Mouse (Mus musculus) adrenal gland, adult (tissue): Measurements from ENCODE around the gene S100a11.
"Not testable (repeated sequence)": the region's sequence is repeated elsewhere in the genome, so short reads cannot be mapped to it uniquely, and the experiment has no call there.

Experiments used
- DNase-seq, 2 experiments: peaks; one replicate each; pipeline ENCODE4 v3.0.0; 2022 to 2023; ENCODE audit warnings: low spot score in 1 of 2; ENCODE audit not compliant: inconsistent age in 2 of 2

The S100a11 gene

DNA sequence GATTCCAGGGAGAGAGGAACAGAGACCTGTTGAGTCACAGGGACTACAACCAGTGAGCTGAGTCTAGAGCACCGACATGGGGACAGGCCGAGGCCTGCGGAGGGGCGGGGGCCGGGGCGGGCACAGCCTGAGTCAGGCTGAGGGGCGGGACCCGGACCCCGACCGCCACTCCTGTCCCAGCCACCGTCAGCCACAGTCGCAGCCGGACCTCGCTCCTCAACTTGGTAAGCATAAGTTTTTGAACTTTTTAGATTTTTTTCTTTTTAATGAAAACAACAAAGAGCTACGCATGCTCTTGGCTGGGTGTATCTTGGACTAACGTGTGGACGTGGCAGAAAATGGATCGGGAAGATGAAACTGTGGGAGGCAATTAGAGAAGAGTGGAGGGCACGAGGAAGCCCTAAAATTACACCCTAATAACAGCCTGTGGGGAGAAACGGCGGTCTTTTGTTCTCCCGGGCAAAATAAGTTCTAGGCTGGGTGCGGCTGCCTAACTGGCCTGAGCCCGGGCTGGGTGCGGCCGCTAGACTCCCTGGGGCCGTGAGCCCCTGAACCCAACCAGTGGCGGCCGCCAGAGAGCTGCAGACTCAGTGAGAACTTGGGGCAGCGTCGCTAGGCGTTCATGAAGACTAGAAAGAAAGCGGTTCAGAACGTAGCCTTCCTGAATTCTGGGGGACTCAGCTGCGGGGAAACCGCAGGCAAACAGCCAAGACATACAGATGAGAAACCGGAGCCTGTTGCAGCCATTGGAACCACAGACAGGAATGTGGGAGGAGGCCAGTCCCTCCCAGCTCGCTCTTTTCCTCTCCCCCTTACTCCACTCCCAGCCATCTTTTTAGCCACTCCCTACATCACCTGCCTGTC, at the start of gene S100a11:
Gene S100a11, plus strand, starts transcription at position 159 of the 864 bp plus-strand sequence.
- peak; percentile 68 to 89 for DNase-seq

DNA sequence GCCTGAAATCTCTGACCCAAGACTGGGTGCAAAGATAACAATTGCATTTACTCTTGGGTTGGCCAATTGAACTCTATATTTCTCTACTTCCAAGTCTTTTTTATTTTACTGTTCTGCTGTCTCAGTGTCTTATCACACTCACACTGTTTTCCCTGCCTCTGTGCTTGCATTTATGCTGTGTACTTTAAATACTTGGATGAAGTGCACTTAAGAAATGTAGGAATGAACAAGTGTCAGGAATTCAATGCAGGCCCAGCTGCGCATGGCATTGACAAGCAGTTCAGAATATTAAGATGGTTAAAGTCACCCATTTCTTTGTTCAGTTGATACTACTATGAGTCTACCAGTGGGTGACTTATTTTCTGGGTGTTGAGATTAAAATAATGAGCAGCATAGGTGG, 40.2 kb upstream of the S100a11 start:
- DNase-seq: no peak

- DNase-seq: no peak
Measured at GRCm38 (mm10) chr3:93481982-93482616, 38.2 kb upstream of the S100a11 start.

DNA sequence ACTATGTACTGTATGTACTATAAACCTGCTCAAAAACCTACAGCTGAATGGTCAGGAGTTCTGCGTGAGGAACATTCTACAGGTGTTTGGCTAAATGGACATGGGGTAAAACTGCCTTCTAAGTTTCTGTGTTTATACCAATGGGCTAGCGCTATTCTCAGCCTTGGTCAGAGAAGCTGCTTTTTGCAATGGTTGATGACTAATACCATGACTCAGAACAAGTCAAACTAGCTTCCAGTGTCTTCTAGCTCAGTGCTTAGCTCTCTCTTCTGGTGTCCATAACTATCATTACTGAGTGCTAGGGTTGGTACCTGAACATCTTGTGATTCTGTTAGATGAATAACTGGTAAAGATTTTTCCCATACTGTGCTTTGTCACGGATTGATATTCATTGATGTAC, 34.7 kb upstream of the S100a11 start:
- DNase-seq: peak in 1 of 2 experiments; percentile 70

DNA sequence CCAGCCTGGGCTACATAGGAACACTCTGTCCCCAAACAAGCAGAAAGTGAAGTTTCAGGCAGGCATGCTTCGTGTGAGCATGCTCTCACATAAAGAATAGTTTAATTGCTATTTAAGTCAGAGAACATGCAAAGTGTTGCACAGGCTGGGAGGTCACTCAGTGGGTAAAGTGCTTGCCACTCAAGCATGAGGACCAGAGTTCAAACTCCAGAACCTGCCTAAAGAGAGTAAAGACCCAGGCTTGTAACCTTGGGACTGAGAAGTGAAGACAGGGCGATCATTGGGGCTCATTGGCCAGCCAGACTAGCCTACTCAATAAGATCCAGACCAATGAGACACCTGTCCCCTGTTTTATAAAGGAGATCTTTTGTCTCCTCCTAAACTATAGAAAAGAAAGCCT, 31.7 kb upstream of the S100a11 start:
- no peak for DNase-seq

GRCm38 (mm10) chr3:93492176-93492575, 28.1 kb upstream of the S100a11 start:
- no peak for DNase-seq

DNA sequence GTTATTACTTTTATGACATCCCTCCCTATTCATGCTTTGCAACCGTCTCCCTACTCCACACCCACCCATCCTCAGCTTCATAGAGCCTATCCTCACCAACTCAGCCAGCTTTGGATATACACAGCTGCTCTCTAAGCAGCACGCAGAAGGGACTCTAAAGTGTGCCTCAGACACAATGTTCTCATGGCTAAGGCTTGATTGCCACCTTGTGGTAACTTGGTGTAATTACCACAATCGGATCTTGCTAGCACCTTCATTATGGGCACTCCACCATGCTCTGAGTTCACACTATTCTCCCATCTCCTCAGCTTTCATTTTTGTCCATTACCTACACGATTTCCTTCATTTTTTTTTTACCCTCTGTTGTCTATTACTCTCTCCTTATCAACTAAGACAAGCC, 26.3 kb upstream of the S100a11 start:
- peak; percentile 27 to 84 for DNase-seq

DNA sequence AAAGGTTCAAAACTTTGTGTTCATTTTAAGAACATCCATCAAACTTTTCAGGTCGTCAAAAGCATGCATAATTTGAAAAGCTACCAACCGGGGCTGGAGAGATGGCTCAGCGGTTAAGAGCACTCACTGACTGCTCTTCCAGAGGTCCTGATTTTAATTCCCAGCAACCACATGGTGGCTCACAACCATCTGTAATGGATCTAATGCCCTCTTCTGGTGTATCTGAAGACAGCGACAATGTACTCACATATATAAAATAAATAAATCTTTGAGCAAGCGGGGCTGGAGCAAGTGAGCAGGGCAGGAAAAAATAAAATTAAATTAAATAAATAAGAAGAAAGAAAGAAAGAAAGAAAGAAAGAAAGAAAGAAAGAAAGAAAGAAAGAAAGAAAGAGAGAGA, 25.5 kb upstream of the S100a11 start:
- DNase-seq: not testable (repeated sequence)

GRCm38 (mm10) chr3:93497131-93497530, 23.2 kb upstream of the S100a11 start:
- DNase-seq: no peak

DNA sequence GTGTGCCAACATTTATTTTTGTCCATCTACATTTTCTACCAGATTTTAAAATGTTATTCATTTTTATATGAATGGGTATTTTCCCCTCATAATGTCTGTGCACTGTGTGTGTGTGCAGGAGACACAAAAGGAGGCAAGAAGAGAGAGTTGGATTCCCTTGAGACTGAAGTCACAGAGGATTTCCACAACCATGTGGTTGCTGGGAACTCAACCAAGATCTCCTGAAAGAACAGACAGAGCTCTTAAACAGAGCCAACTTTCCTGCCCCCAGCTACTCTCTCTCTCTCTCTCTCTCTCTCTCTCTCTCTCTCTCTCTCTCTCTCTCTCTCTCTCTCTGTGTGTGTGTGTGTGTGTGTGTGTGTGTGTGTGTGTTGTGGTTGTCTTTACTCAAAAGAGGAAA, 21.2 kb upstream of the S100a11 start:
- DNase-seq: no peak

- DNase-seq: no peak
Measured at GRCm38 (mm10) chr3:93504536-93505189, 15.6 kb upstream of the S100a11 start.

DNA sequence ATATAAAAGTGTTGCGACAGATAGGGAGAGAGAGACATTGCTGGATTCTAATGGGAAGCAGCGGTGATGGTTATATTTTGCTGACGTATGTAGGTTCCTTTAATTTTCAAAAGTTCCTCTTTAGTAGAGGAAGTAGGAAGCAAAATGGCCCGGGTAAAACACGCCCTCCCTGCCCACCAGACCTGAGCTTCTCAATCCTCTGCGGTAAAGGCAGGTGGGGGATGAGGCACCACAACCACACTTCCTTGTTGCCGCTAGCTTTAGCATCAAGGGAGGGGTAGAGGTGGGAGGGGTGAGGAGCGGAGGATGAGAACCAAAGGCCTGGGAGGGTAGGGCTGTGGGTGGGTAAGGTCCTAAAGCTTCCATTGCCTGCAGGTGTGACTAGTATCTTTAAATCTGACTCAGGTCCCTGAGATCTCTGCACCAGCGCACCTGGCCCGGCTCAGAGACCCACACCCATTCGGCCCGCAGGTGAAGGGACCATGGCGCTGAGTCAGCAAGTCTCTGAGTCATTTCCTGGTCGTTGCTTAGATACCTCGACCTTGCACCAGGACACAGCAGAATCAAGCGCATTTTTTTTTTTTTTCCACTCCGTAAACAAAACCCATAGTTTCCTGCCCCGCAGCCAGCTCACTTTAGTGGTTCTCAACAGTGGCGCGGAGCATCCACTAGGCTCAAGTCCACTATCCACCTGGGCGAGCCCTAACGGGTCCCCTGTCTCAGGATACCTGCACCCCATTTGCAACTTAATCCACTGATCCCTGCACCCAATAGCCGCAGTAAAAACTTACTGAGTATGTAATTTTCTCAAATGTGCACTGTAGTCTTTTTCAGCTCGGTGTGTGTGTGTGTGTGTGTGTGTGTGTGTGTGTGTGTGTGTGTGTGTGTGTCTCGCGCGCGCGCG, 14.1 kb upstream of the S100a11 start:
- DNase-seq: peak; percentile 19 to 69

DNA sequence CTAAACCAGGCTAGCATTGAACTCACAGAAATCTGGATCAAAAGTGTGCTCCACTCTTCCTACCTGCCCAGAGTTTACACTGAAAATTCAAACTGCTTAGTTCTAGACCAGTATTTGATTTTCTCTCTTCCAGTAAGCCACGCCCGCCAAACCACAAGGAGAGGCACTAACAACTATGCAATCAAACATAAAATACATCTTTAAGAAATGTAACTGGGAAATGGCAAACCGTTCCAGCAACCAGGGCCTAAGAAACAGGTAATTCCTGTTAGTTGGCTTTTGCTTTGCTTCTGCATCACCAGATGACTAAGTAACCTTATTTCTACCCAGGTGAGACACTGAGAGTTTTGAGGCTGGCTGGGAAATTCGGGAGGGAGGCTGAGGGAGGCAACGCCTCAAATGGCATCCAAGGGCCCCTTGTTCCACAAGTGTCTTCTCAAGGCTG, 13.4 kb upstream of the S100a11 start:
- DNase-seq: no peak

DNA sequence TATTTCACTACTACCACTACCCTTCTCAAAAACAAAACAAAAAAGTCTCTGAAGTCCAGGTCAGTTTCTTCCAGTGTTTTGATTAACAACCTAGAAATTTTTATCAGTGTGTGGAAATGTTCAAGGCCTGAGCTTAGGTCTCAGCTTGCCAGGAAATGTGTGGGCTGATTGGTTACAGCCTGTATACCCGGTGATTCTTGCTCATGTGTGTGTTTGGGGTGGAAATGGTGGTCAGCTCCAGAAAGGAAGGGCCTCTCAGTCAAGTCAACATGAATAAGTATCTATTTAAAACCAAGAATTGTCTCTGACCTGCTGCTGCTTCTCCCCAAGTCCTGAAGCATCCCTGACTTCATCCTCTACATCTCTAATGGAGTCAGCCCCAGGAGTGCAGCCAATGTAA, 11.0 kb upstream of the S100a11 start:
- DNase-seq: peak in 1 of 2 experiments; percentile 72

DNA sequence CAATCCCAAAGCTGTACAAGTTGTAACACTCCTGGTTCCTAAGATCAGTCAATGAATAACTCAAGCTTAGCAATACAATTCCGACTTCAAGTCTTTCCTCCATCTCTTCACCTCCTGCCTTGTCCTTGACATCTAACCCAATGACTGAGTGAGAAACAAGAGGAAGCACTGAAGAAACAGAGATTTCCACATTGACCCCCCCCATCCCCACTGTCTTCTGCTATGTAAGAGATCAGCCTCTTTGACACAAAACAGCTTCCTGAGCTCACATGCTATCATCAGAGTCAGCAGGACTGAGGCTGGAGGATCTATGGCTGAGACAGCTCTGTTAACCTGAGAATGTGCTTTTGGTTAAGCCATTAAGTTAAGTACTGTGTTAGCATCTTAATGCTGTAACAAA, 9.3 kb upstream of the S100a11 start:
- DNase-seq: no peak

DNA sequence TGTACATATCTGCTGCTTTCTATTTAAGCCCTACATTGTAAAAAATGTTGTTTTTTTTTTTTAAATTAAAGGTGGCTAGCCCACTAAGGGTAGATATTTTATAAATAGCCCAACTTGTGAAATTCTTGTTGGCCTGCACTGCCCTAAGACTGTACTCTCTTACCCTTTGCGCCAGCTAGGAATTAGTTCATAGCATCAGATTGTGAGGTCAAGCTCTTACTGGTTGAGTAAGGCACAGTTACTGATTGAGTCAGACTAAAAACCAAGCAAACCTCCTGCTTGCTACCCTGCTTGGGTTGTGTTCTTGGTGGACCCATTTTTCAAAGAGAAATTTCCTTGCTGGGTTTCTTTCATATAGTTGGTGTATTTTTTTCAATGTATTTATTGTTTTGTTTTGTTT, 8.5 kb upstream of the S100a11 start:
- peak in 1 of 2 experiments; percentile 46 for DNase-seq

DNA sequence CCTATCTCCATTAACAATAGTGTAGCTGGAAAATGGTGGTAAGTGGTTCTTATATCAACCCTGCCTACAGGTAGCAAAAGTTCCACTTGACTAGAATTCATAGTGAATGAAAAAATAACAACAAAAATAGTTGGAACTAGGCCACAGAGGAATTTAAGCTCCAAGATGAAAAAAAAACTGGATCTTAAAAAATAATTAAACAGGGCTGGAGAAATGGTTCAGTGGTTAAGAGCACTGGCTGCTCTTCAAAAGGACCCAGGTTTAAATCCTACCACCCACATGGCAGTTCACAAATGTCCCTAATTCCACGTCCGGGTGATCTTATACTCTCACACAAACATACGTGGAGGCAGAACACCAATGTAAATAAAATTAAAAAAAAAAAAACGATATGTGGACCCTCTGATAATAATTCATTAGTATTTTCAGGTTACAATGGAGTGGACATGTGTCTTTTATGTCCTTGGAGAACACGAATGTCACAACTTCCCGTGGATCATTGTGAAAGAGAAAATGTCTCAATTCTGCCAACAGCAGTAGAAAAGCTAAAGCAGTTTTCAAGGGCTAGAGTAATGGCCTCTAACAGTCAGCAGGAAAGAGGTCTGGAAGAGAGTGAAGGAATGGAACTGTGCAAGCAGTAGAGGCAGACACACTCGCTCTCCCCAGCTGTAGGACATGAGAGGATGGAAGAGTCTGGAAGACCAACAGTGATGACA, 7.7 kb upstream of the S100a11 start:
- DNase-seq: peak in 1 of 2 experiments; percentile 71

DNA sequence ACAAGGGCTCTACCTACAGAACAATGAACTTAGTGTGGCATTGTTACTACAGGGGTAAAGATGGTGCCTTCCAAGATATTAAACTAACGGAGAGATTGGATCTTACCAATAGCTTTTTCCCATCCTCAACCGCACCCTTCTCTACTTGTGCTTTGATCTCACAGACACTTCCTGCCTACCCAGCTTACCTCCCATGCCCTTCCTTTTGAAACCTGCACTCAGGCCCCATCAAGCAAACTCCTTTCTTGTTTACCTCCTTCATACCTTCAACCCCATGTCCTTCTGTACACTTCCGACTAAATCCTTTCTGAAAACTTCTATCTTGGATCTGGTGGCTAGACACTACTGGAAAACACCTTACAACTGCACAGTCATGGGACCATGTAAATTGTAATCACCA, 5.7 kb upstream of the S100a11 start:
- no peak for DNase-seq

DNA sequence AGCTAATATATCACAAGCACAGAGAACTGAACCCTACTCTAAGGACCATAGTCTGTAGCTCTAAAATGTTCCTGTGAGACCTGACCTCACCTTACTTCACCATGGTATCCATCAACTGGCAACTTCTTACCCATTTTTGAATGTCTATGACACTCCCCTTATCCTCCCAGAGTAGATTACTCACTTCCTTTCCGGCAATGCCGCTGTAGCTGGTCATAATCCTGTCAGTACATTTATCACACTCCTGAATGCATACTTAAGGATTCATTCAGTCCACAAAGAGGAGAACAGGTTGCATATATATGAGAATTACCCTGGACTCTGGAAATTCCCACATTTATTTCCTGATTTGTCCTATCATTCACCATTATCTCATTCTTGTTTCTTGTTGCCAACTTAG, 2.9 kb upstream of the S100a11 start:
- DNase-seq: no peak

DNA sequence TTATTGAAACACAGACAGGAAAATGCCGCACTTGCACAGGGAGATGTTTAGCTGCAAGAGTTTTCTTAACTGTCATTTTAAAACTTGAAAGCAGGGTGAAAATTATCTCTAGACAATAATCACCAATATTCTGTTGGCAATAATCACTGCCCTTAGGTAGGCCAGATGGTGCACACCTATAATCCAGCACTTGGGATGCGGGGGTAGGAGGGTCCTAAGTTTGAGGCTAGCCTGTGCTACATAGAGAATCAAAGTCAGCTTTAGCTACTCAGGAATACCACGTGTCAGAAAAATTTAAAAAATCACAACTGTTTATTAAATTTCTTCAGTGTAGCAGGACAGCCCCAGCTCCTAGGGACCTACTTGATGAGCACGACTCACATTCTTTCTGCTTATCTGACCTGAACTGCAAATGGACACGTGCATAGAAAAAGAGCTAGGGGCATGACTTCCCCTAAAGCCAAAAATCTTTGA, 395 bp upstream of the S100a11 start:
- no peak for DNase-seq
